Mouse (Mus musculus) cortical plate, adult 2 months (tissue): ENCODE measurements around the gene Slfn3. TPM values are rescaled to one million over a fixed set of nuclear protein-coding genes. Genes with fewer than 3 reads are reported as not detected.
A peak's percentile ranks its signal among the peaks of the same experiment; 100 is the strongest.
"Not testable (repeated sequence)": the region's sequence is repeated elsewhere in the genome, so short reads cannot be mapped to it uniquely, and the experiment has no call there.

Source experiments
- H3K27ac ChIP-seq: fragments of 200-500 bp; 2 replicates; pipeline ENCODE4 v1.5.1; 2012; ENCODE audit warnings: low read length, control low read depth, inconsistent platforms; ENCODE audit not compliant: insufficient read depth
- H3K4me1 ChIP-seq: fragments of 200-500 bp; 2 replicates; pipeline ENCODE4 v1.6.1; 2011; ENCODE audit warnings: low read length; ENCODE audit not compliant: control insufficient read depth, insufficient read depth
- H3K4me3 ChIP-seq: fragments of 200-500 bp; 2 replicates; pipeline ENCODE4 v1.5.1; 2011; ENCODE audit warnings: mild to moderate bottlenecking, low read length, control low read depth; ENCODE audit not compliant: insufficient read depth
- CTCF ChIP-seq: fragments of 200-500 bp; IDR thresholded peaks from 2 replicates; pipeline ENCODE4 v1.5.1; 2011; ENCODE audit warnings: mild to moderate bottlenecking, control low read depth, low read length; ENCODE audit not compliant: insufficient read depth; ENCODE audit errors: extremely low read depth
- POLR2A ChIP-seq: fragments of 200-500 bp; IDR thresholded peaks from 2 replicates; pipeline ENCODE4 v1.6.1; 2011; ENCODE audit warnings: mild to moderate bottlenecking, low read length, control low read depth; ENCODE audit not compliant: insufficient read depth; ENCODE audit errors: extremely low read depth
- polyA plus RNA-seq: library from polyadenylated mRNA; depleted of rRNA; stranded (reverse); fragments of >200 nt; gene quantifications from 2 replicates; pipeline ENCODE4 v1.2.3, GENCODE M21; 2012; rRNA removed

Slfn3 gene
- polyA plus RNA-seq, 1 experiment, result 0.46 TPM

DNA sequence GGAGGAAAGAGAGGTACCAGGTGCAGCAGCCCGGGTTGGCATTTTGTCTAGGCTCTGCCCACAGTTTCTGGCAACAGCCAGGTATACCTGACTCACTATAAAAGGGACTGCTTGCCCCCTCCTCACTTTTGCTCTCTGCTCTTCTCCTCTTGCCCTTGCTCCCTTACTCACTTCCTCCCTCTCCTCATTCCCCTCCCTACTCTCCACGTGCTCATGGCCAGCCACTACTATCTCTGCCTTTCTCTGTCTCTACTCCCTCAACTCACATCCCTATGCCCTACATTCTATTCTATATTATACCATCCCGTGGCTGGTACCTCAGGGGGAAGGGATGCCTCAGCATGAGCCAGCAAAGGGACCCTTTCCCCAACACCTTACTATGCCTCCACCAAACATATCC, 33.6 kb downstream of the Slfn3 start:
- Histone ChIP-seq H3K4me1 (no peaks in the 10 kb centered on the region), H3K4me3 (no peak overlapping the region), H3K27ac (no peak overlapping the region)
- no peak for TF ChIP-seq POLR2A
- no peak for TF ChIP-seq CTCF

DNA sequence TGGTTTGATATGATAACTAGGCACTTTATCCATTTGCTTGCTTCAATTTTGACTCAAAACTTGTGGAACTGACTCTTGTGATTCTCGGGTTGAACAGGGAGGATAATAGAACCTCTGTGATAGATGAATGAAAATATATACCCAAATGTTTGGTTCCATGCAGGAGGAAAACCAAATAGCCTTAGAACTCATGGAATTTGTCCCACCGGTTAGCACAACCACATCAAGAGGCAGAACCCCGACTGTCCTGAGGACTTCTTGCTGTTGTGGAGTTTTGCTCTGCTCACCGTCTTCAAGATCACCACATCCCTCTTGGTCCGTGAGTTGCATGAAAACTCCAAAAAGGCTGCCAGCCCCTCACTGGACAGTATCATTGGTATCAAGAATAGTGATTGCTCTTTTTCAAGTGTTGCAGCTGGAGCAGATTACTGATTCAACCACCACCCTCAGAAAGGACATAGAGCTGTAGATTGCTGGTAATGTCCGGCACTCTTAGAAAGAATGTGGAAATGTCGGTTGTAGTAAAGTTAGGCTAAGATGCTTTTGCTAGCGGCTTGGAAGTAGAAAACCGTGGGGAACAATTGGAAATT, 34.3 kb downstream of the Slfn3 start:
- Histone ChIP-seq H3K4me3 (no peak overlapping the region), H3K27ac (no peak overlapping the region), H3K4me1 (no peaks in the 10 kb centered on the region)
- TF ChIP-seq POLR2A, result no peak
- no peak for TF ChIP-seq CTCF

DNA sequence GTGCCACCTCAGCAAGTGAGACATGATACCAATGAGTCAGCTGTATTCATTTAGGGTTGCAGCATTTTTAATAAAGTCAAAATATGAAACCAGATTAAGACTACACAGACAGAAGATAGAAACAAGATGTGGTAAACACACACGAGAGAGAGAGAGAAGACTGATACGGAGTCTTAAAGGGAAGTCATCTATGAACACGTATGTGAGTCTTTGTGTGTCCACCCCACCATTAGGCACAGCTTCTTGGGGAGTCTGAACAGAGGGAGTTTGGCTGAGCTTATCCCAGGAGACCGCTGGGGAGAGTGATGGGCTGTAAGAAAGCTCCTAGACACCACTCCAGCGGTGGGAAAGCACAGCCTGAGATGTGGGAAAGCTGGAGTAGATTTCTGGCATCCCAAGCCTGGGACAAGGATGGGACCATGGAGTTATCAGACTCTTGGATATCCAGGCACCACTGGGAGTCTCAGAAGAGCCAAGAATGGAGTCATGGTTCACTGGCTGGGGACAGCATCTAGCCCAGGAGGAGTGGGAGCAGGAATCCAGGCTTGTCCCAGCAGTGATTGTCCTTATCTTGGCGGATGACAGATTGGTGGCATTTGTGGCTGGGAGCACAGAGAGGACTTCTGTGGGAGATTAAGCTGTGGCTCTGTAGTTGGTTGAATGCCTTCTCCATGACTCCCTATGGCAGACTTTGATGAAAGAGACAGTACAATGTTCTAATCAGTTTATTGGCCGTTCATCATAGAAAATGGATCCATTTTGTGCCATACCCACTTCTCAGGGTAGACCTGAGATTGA, 37.0 kb downstream of the Slfn3 start:
- TF ChIP-seq POLR2A, result no peak
- no peak for TF ChIP-seq CTCF
- Histone ChIP-seq H3K4me3 (no peak overlapping the region), H3K27ac (no peak overlapping the region), H3K4me1 (no peaks in the 10 kb centered on the region)

GRCm38 (mm10) chr11:83230966-83231365, 39.8 kb downstream of the Slfn3 start:
- Histone ChIP-seq H3K4me3 (no peak overlapping the region), H3K27ac (no peak overlapping the region), H3K4me1 (no peaks in the 10 kb centered on the region)
- TF ChIP-seq POLR2A, result no peak
- TF ChIP-seq CTCF, result no peak

DNA sequence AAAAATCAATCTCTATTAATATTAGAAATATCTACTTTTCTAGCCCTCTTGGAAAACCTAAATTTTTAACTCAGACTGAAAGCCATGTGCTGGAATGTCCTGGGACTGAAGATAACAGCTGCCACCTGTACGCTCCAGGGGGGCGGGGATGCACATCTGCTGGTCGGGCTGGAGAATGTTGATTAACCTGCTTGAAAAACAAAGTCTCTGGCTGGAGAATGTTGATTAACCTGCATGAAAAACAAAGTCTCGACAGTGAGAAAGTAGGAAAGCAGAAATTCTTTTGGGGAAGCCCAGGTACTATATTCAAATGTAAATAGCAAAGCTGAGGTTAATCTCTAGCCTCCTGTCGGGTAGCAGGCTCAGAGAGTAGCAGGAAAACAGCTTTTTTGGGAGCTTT, 42.5 kb downstream of the Slfn3 start:
- H3K27ac ChIP-seq, H3K4me3 ChIP-seq, H3K4me1 ChIP-seq: not testable (repeated sequence)

GRCm38 (mm10) chr11:83237390-83237789, 46.3 kb downstream of the Slfn3 start:
- H3K4me1 ChIP-seq, H3K27ac ChIP-seq, H3K4me3 ChIP-seq: not testable (repeated sequence)

DNA sequence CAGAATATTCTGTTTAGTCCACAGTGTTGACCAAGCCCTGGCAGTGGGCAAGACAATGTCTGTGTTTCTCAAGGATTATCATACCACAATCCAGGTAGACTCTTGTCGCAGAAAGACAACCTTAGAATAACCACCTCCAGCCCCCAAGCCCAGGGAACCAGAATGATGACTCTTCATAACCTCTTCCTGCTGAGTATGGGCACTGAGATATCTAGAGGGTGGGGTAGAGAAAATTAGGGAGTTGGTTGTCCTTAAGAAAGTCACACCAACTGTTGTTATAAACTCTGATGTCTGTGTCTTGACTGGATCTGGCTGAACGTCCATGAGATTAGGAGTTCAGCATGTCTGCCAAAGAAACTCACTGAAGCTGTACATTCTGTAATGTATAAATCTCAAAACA, 47.3 kb downstream of the Slfn3 start:
- no peak for TF ChIP-seq CTCF
- no peak for TF ChIP-seq POLR2A
- Histone ChIP-seq H3K27ac (no peak overlapping the region), H3K4me3 (no peak overlapping the region), H3K4me1 (no peaks in the 10 kb centered on the region)

- no peaks in the 10 kb centered on the region for H3K4me1 ChIP-seq
- H3K27ac ChIP-seq, result no peak overlapping the region
- TF ChIP-seq POLR2A, result no peak
- TF ChIP-seq CTCF, result no peak
- H3K4me3 ChIP-seq, result no peak overlapping the region
Measured at GRCm38 (mm10) chr11:83239811-83240210, 48.7 kb downstream of the Slfn3 start.

- H3K27ac ChIP-seq, result not testable (repeated sequence)
Measured at GRCm38 (mm10) chr11:83257211-83257610, 66.1 kb downstream of the Slfn3 start.

GRCm38 (mm10) chr11:83262673-83263072, 71.5 kb downstream of the Slfn3 start:
- Histone ChIP-seq H3K4me3 (no peak overlapping the region), H3K4me1 (no peaks in the 10 kb centered on the region), H3K27ac (no peak overlapping the region)
- TF ChIP-seq CTCF, result no peak
- TF ChIP-seq POLR2A, result no peak

More at GRCm38 (mm10) chr11:83257211-83257610, 66.1 kb downstream of the Slfn3 start:
- not testable (repeated sequence) for H3K4me3 ChIP-seq, H3K4me1 ChIP-seq

DNA sequence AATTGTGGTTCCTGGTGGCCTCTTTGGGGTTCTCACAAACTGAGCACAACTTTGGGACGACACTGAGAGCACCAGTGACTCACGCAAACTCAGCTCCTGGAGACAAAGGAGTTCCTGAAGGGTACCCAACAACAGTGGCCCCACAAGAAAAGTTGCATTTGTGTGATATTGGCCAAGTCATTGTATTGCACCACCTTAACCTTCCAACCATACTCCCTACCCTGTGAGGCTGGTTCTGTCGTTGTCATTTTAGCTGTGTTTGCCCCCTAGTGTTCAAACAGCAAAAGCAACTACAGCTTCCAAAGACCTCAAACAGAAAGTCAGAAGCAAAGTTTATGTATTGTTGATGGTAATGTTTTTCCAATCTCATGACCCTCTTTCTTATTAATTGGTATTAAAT, 72.0 kb downstream of the Slfn3 start:
- H3K4me3 ChIP-seq, result no peak overlapping the region
- TF ChIP-seq CTCF (peak; percentile 46; the same call in 1 of the 2 replicates), POLR2A (no peak)
- no peaks in the 10 kb centered on the region for H3K4me1 ChIP-seq
- no peak overlapping the region for H3K27ac ChIP-seq

Other genes with a start within 250 kb of the Slfn3 start
- gene Slfn5, start 240.0 kb upstream of the Slfn3 start, polyA plus RNA-seq, result 4.3 TPM in 2 replicates
- 0.17 and 0.25 TPM in 2 replicates for gene Slfn9, start 199.5 kb upstream of the Slfn3 start, polyA plus RNA-seq
- gene Slfn8, start 170.5 kb upstream of the Slfn3 start, polyA plus RNA-seq, result 0.93 and 0.96 TPM in 2 replicates
- gene Slfn2, start 126.2 kb upstream of the Slfn3 start, polyA plus RNA-seq, result 1.7 and 2.5 TPM in 2 replicates
- gene Slfn1, start 74.5 kb upstream of the Slfn3 start, polyA plus RNA-seq, result 0.04 and 0.09 TPM in 2 replicates
- 0.06 TPM in 2 replicates for gene Slfn4, start 16.1 kb upstream of the Slfn3 start, polyA plus RNA-seq
- gene Slfn14, start 95.4 kb downstream of the Slfn3 start, polyA plus RNA-seq, result not detected in 2 replicates
- gene Ap2b1, start 107.7 kb downstream of the Slfn3 start, polyA plus RNA-seq, result 130 and 131 TPM in 2 replicates
- 7.0 and 7.3 TPM in 2 replicates for gene Pex12, start 111.3 kb downstream of the Slfn3 start, polyA plus RNA-seq
- gene Rasl10b, start 217.8 kb downstream of the Slfn3 start, polyA plus RNA-seq, result 252 and 271 TPM in 2 replicates
- gene Gas2l2, start 238.1 kb downstream of the Slfn3 start, polyA plus RNA-seq, result 0.10 TPM in 1 of 2 replicates, not detected in the other
- 0.75 and 0.95 TPM in 2 replicates for gene 1700020L24Rik, start 246.3 kb downstream of the Slfn3 start, polyA plus RNA-seq